20 mouse cellular contexts compared by ENCODE assay signal in genomic region chr1:81539591-81540311, GRCm38 (mm10).
"Had no signal": no experiment of that assay in that cellular context is flagged by ENCODE, and none has a peak within 500 bp of the region (broad histone marks: within the 10 kb centered on the region; RNA-seq: fewer than 3 reads in every experiment).

No protein-coding gene starts in this region.

- H3K36me3 ChIP-seq: limb, embryonic 12.5 days; limb, embryonic 15.5 days; midbrain, embryonic 13.5 days; neural tube, embryonic 13.5 days; stomach, embryonic 15.5 days had no signal

- H3K4me2 ChIP-seq: limb, embryonic 12.5 days; limb, embryonic 15.5 days; liver, embryonic 11.5 days; lung, embryonic 14.5 days; midbrain, embryonic 13.5 days; neural tube, embryonic 13.5 days; stomach, embryonic 15.5 days had no signal

- H3K4me3 ChIP-seq: limb, embryonic 12.5 days; limb, embryonic 15.5 days; midbrain, embryonic 13.5 days; myocyte; neural tube, embryonic 13.5 days; stomach, embryonic 15.5 days had no signal

- DNase-seq: kidney, postnatal 25 days; left cerebral cortex, postnatal 4 days; liver, postnatal 0 days; lung, embryonic 14.5 days; retina, postnatal 1 day; right cerebral cortex, postnatal 25 days; spleen, adult 18-20 months; thymus, postnatal 25 days had no signal

- H3K27ac ChIP-seq: kidney, postnatal 0 days; limb, embryonic 12.5 days; liver, embryonic 14.5 days; macrophage; midbrain, embryonic 13.5 days; neural tube, embryonic 13.5 days; stomach, embryonic 15.5 days had no signal

- H3K9me3 ChIP-seq: limb, embryonic 12.5 days; limb, embryonic 15.5 days; midbrain, embryonic 13.5 days; neural tube, embryonic 13.5 days; stomach, embryonic 15.5 days had no signal

- H3K9ac ChIP-seq: limb, embryonic 12.5 days; limb, embryonic 15.5 days; liver, embryonic 14.5 days; liver, postnatal 0 days; lung, embryonic 14.5 days; midbrain, embryonic 13.5 days; neural tube, embryonic 13.5 days; stomach, embryonic 15.5 days had no signal

- H3K27me3 ChIP-seq: limb, embryonic 12.5 days; limb, embryonic 15.5 days; midbrain, embryonic 13.5 days; neural tube, embryonic 13.5 days; stomach, embryonic 15.5 days had no signal

- H3K4me1 ChIP-seq: limb, embryonic 12.5 days; limb, embryonic 15.5 days; midbrain, embryonic 13.5 days; neural tube, embryonic 13.5 days; stomach, embryonic 15.5 days had no signal

- ATAC-seq: liver, postnatal 0 days; lung, postnatal 0 days; midbrain, embryonic 13.5 days; midbrain, embryonic 16.5 days had no signal
